Mouse (Mus musculus) heart, embryonic 16.5 days (tissue): ENCODE measurements around the gene Lamp1. TPM values are rescaled to one million over a fixed set of nuclear protein-coding genes. Genes with fewer than 3 reads are reported as not detected.

Experiments
- ATAC-seq: fragments of 200-750 bp; cut with Nextera tagmentation; replicated peaks from 2 replicates; pipeline ENCODE4 v1.8.0; 2017; ENCODE audit warnings: moderate number of reproducible peaks; ENCODE audit not compliant: insufficient read depth, low FRiP score; ENCODE audit errors: extremely low read depth
- H3K27ac ChIP-seq: fragments of 300-500 bp; sonication (generic); 2 replicates; pipeline ENCODE4 v1.5.1; 2014; ENCODE audit warnings: mild to moderate bottlenecking, low read length, control low read depth, moderate library complexity
- H3K27me3 ChIP-seq: fragments of 300-500 bp; sonication (generic); 2 replicates; pipeline ENCODE4 v1.6.1; 2014; ENCODE audit warnings: low read length, mixed read lengths; ENCODE audit not compliant: control insufficient read depth, insufficient read depth
- H3K36me3 ChIP-seq: fragments of 300-500 bp; sonication (generic); 2 replicates; pipeline ENCODE4 v1.6.1; 2014; ENCODE audit not compliant: control insufficient read depth, insufficient read depth
- H3K4me1 ChIP-seq: fragments of 300-500 bp; sonication (generic); 2 replicates; pipeline ENCODE4 v1.6.1; 2014; ENCODE audit warnings: low read length, mixed read lengths; ENCODE audit not compliant: control insufficient read depth, insufficient read depth
- H3K4me2 ChIP-seq: fragments of 300-500 bp; sonication (generic); 2 replicates; pipeline ENCODE4 v1.6.1; 2014; ENCODE audit warnings: low read depth, mild to moderate bottlenecking, control low read depth, low read length
- H3K4me3 ChIP-seq: fragments of 300-500 bp; sonication (generic); 2 replicates; pipeline ENCODE4 v1.5.1; 2014; ENCODE audit warnings: mild to moderate bottlenecking, control low read depth, low read length
- H3K9ac ChIP-seq: fragments of 300-500 bp; sonication (generic); 2 replicates; pipeline ENCODE4 v1.6.1; 2014; ENCODE audit warnings: low read length, control low read depth
- H3K9me3 ChIP-seq: fragments of 300-500 bp; sonication (generic); replicated peaks from 2 replicates; pipeline ENCODE4 v1.6.1; 2016; ENCODE audit warnings: low read length; ENCODE audit not compliant: control insufficient read depth
- WGBS: fragments of 180-500 bp; shearing (Covaris S2); extraction: QIAGEN DNeasy Blood & Tissue Kit; methylation state at CpG from one replicate; pipeline ENCODE4 v1.1.7; 2014; 5-methylcytosine and 5-hydroxymethylcytosine counted together
- polyA plus RNA-seq: library from polyadenylated mRNA; unstranded; fragments of >200 nt; fragmentation: Nextera tagmentation; extraction: Ambion mirVana; gene quantifications from 2 replicates; pipeline ENCODE4 v1.2.1, GENCODE M21; 2015

The Lamp1 gene
- polyA plus RNA-seq, 1 experiment from 2014 or later: 317 TPM

DNA sequence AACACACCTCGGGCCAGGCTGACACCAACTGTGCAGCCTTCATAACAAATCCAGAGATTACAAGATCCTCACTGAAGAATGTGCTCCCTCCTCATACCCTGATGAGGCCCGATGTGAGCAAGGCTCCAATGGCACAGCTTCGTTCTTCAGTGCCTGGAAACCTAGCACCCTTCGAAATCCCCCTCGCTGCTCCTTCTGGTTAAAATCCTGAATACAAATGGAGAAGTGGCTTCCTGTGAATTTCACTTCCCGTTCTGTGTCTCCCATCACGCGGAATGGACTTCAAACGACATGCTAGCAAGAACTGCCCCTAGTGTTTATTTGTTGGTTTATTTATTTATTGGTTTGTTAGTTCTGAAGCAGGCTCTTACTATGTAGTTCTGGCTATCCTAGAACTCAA is 3.6 kb upstream of the Lamp1 start:
- Histone ChIP-seq H3K4me1 (peaks cover 8% of the 10 kb centered on the region), H3K27ac (no peak overlapping the region), H3K36me3 (peaks cover 3% of the 10 kb centered on the region; the same call in 1 of the 2 replicates), H3K27me3 (no peaks in the 10 kb centered on the region), H3K4me3 (no peak overlapping the region), H3K9ac (no peak overlapping the region), H3K9me3 (no peaks in the 10 kb centered on the region), H3K4me2 (no peak overlapping the region)
- 66% methylated on average over 9 of the region's 9 CpGs for WGBS
- no peak for ATAC-seq

- H3K27me3 ChIP-seq: no peaks in the 10 kb centered on the region
- peaks cover 17% of the 10 kb centered on the region for H3K4me1 ChIP-seq
- peaks cover 3% of the 10 kb centered on the region; the same call in 1 of the 2 replicates for H3K36me3 ChIP-seq
- H3K4me3 ChIP-seq: no peak overlapping the region
- 62% methylated on average over 12 of the region's 12 CpGs for WGBS
- H3K4me2 ChIP-seq: no peak overlapping the region
- H3K9me3 ChIP-seq: no peaks in the 10 kb centered on the region
- no peak overlapping the region for H3K9ac ChIP-seq
- H3K27ac ChIP-seq: no peak overlapping the region
- no peak for ATAC-seq
Observed at GRCm38 (mm10) chr8:13156327-13157097, 2.4 kb upstream of the Lamp1 start.

DNA sequence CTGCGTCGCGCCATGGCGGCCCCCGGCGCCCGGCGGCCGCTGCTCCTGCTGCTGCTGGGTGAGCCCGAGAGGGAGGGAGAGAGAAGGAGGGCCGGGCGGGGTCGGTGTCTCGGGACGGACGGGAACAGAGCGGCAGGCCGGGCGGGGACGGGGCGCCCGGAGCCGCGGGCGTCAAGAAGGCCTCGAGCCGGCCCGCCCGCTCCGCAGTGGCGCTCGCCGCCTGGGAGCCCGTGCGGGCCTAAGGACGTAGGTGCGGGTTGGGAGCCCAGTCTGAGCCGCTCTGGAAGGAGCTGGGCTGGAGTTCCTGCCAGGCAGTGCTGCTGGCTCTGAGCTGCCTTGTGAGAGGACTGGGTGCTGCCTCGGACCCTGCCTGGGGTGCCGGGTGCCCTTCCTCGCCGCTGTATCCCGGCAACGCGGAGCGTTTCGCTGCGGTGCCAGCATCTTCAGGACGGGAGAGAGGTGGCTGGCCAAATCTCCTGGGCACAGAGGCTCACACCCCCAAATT is 468 bp downstream of the Lamp1 start:
- H3K4me3 ChIP-seq: peak overlapping the region; percentile 95
- H3K4me1 ChIP-seq: peaks cover 23% of the 10 kb centered on the region
- peak overlapping the region; percentile 97 for H3K9ac ChIP-seq
- WGBS: 1% methylated on average over 47 of the region's 49 CpGs
- no peaks in the 10 kb centered on the region for H3K9me3 ChIP-seq
- H3K27ac ChIP-seq: peak overlapping the region; percentile 71
- H3K4me2 ChIP-seq: peak overlapping the region; percentile 84
- ATAC-seq: peak; percentile 51
- no peaks in the 10 kb centered on the region for H3K36me3 ChIP-seq
- H3K27me3 ChIP-seq: no peaks in the 10 kb centered on the region

DNA sequence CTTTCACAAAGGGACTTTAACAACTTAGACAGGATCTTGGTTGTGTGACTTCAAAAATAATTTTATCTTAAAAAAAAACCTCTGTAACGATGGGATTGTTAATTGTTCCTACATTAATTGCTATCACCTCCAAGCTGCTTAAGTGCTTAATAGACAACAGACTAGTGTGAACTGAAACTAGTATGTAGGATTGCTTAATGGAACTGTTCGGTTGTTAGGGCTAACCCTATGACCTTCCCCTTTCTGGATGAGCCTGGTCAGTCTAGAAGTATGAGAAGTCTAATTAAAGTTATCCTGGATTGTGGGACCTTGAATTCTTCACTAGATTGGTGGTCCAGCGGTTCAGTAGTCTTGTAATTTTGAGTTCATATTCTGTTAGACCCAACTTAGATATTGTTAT is 1.7 kb downstream of the Lamp1 start:
- Histone ChIP-seq H3K27me3 (no peaks in the 10 kb centered on the region), H3K9ac (peak overlapping the region; percentile 97), H3K4me3 (peak overlapping the region; percentile 95; the same call in 1 of the 2 replicates), H3K27ac (no peak overlapping the region), H3K4me1 (peaks cover 23% of the 10 kb centered on the region), H3K36me3 (no peaks in the 10 kb centered on the region), H3K4me2 (peak overlapping the region; percentile 84), H3K9me3 (no peaks in the 10 kb centered on the region)
- WGBS: 77% methylated on average over 3 of the region's 3 CpGs
- ATAC-seq: no peak

DNA sequence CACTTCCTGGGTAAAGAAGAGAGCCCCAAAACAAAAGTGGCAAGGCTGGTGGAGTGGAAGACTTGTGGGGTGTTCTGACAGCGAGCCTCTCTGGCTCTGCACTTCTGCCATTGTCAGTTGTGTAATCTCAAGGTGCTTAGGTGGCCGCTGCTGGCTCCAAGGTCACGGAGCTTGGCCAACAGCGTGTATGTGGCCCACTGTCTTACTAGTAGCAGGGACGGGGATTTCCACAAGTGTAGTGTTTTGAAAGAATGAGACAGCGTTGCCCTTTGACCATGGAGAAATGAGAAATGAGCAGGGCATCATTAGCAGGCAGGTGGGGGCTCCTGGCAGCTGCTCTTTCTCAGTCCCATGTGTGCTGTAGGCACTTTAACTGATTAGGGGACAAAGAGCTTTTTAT is 3.1 kb downstream of the Lamp1 start:
- Histone ChIP-seq H3K4me1 (peaks cover 23% of the 10 kb centered on the region), H3K9me3 (no peaks in the 10 kb centered on the region), H3K36me3 (peaks cover 4% of the 10 kb centered on the region; the same call in 1 of the 2 replicates), H3K27ac (no peak overlapping the region), H3K9ac (no peak overlapping the region), H3K4me3 (no peak overlapping the region), H3K4me2 (no peak overlapping the region), H3K27me3 (no peaks in the 10 kb centered on the region)
- 74% methylated on average over 6 of the region's 6 CpGs for WGBS
- ATAC-seq: no peak

- H3K27ac ChIP-seq: no peak overlapping the region
- H3K9me3 ChIP-seq: no peaks in the 10 kb centered on the region
- peaks cover 15% of the 10 kb centered on the region for H3K36me3 ChIP-seq
- H3K4me3 ChIP-seq: no peak overlapping the region
- ATAC-seq: no peak
- WGBS: 37% methylated on average over 1 of the region's 1 CpGs
- no peak overlapping the region for H3K4me2 ChIP-seq
- no peak overlapping the region for H3K9ac ChIP-seq
- no peaks in the 10 kb centered on the region for H3K27me3 ChIP-seq
- H3K4me1 ChIP-seq: peaks cover 21% of the 10 kb centered on the region
Observed at GRCm38 (mm10) chr8:13163563-13163962, 4.6 kb downstream of the Lamp1 start.

- Histone ChIP-seq H3K27ac (no peak overlapping the region), H3K4me2 (no peak overlapping the region)
- WGBS: 80% methylated on average over 5 of the region's 5 CpGs
Observed at GRCm38 (mm10) chr8:13164361-13164760, 5.4 kb downstream of the Lamp1 start.

DNA sequence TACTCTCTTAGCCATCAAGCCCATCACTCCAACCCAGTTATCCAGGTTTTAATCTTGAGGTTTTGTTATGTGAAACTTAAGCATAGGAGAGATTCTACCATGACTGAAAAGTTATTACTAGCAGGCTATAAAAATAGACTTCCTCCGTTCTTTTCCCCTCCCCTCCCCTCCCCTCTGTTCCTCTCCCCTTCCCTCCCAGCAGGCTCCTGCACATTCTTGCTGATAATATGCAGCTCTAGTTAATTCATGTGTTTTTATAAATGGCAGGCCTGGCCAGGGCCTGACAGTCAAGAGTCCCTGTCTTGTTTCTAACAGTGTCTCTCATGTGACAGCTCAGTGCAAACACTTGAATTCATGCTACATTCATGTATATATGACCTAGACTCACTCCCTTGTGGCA is 11.5 kb downstream of the Lamp1 start:
- no peak overlapping the region for H3K4me3 ChIP-seq
- peaks cover 41% of the 10 kb centered on the region for H3K36me3 ChIP-seq
- H3K9me3 ChIP-seq: no peaks in the 10 kb centered on the region
- peak overlapping the region; percentile 14 for H3K4me2 ChIP-seq
- H3K27ac ChIP-seq: peak overlapping the region; percentile 83
- WGBS: 19% methylated on average over 1 of the region's 1 CpGs
- no peaks in the 10 kb centered on the region for H3K27me3 ChIP-seq
- peak; percentile 74 for ATAC-seq
- no peak overlapping the region for H3K9ac ChIP-seq
- peaks cover 12% of the 10 kb centered on the region for H3K4me1 ChIP-seq

More at GRCm38 (mm10) chr8:13164361-13164760, 5.4 kb downstream of the Lamp1 start:
- Histone ChIP-seq H3K4me3 (no peak overlapping the region), H3K9me3 (no peaks in the 10 kb centered on the region), H3K36me3 (peaks cover 15% of the 10 kb centered on the region), H3K4me1 (peaks cover 24% of the 10 kb centered on the region), H3K27me3 (no peaks in the 10 kb centered on the region), H3K9ac (no peak overlapping the region)
- ATAC-seq: no peak

DNA sequence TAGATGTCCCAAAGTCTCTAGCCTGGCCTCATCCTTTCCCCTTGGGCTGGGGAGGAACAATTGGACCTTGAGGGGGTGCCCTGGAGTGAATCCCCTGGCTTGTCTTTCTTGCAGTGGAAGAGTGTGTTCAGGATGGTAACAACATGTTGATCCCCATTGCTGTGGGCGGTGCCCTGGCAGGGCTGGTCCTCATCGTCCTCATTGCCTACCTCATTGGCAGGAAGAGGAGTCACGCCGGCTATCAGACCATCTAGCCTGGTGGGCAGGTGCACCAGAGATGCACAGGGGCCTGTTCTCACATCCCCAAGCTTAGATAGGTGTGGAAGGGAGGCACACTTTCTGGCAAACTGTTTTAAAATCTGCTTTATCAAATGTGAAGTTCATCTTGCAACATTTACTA is 15.3 kb downstream of the Lamp1 start:
- Histone ChIP-seq H3K4me1 (peaks cover 8% of the 10 kb centered on the region), H3K4me2 (no peak overlapping the region), H3K27me3 (no peaks in the 10 kb centered on the region), H3K4me3 (no peak overlapping the region), H3K36me3 (peaks cover 36% of the 10 kb centered on the region), H3K27ac (no peak overlapping the region), H3K9me3 (no peaks in the 10 kb centered on the region), H3K9ac (no peak overlapping the region)
- 78% methylated on average over 4 of the region's 4 CpGs for WGBS
- ATAC-seq: no peak
